9 mouse cellular contexts compared by ENCODE assay signal in genomic region chr2:71580632-71581466, GRCm38 (mm10). TPM values are rescaled to one million over a fixed set of nuclear protein-coding genes. Genes with fewer than 3 reads are reported as not detected.
DNase-seq lines count a peak whose midpoint lies in the region; ATAC-seq and TF ChIP-seq lines count a peak whose summit lies in the region.
"Had no signal": no experiment of that assay in that cellular context is flagged by ENCODE, and none has a peak within 500 bp of the region (broad histone marks: within the 10 kb centered on the region; RNA-seq: fewer than 3 reads in every experiment).

No protein-coding gene starts in this region.

- TF ChIP-seq CTCF in CH12.LX (conservative IDR thresholded peaks at IDR 0.05 in 1 of 2, IDR thresholded peaks at IDR 0.05 in 1 of 2; ENCODE audit: low read depth in 2 of 2, low read length in 2 of 2), result peak in 1 of 2 experiments; percentile 74; a peak in 2 of 4 replicates

- H3K9ac ChIP-seq in CH12.LX (ENCODE audit: insufficient read depth, low read depth), result no peak overlapping the region
- peak overlapping the region; percentile 62 for H3K9ac ChIP-seq in forebrain, embryonic 15.5 days (replicated peaks)
- peak overlapping the region; percentile 47 for H3K9ac ChIP-seq in lung, embryonic 15.5 days

- intact Hi-C loops in heart, postnatal 25 days (cut with DNase I), result no loop called here

- H3K4me1 ChIP-seq in CH12.LX (ENCODE audit: control insufficient read depth in 1 of 2, insufficient read depth in 2 of 2), result peaks cover 0 to 5% of the 10 kb centered on the region in 2 experiments; a peak in 2 of 4 replicates
- H3K4me1 ChIP-seq in forebrain, embryonic 15.5 days, result 0 out of 2 replicates have a peak, but pooled peaks cover 11% of the 10 kb centered on the region
- no peaks in the 10 kb centered on the region for H3K4me1 ChIP-seq in lung, embryonic 15.5 days

- peak; percentile 42 for DNase-seq in CH12.LX (ENCODE audit: extremely low read depth)
- peak; percentile 87 for DNase-seq in adrenal gland, postnatal 14 days
- DNase-seq in heart, postnatal 25 days (ENCODE audit: low spot score), result peak; percentile 18
- DNase-seq in layer of hippocampus, adult 18-20 months (ENCODE audit: low spot score in 2 of 2), result peak; percentile 7 to 52
- DNase-seq in thymus, postnatal 4 days, result peak; percentile 81

- peak overlapping the region; percentile 28 to 45 (median 42) for H3K4me3 ChIP-seq in CH12.LX (replicated peaks in 1 of 3; ENCODE audit: low read depth in 2 of 3, low read length in 2 of 3, poor library complexity in 1 of 3)
- H3K4me3 ChIP-seq in forebrain, embryonic 15.5 days, result peak overlapping the region; percentile 59
- peak overlapping the region; percentile 63 for H3K4me3 ChIP-seq in lung, embryonic 15.5 days

- 11% methylated on average over 50 of the region's 50 CpGs for WGBS in forebrain, embryonic 15.5 days
- 10% methylated on average over 50 of the region's 50 CpGs for WGBS in lung, embryonic 15.5 days

- H3K27me3 ChIP-seq in CH12.LX (replicated peaks), result peaks cover 11% of the 10 kb centered on the region
- H3K27me3 ChIP-seq in forebrain, embryonic 15.5 days, result no peaks in the 10 kb centered on the region
- peaks cover 14% of the 10 kb centered on the region; the same call in 1 of the 2 replicates for H3K27me3 ChIP-seq in lung, embryonic 15.5 days

- no peak overlapping the region for H3K27ac ChIP-seq in CH12.LX (ENCODE audit: insufficient read depth, low read depth)
- no peak overlapping the region for H3K27ac ChIP-seq in forebrain, embryonic 15.5 days (replicated peaks)
- H3K27ac ChIP-seq in lung, embryonic 15.5 days, result no peak overlapping the region

- dilution Hi-C loops in CH12.LX (cut with MboI; ENCODE audit: extremely low pct_ligation_motif_present, extremely low pct_unique_long_range_greater_than_20kb, low sequenced_read_pairs), result no loop called here

- TF ChIP-seq EP300 in CH12.LX (IDR thresholded peaks at IDR 0.05; ENCODE audit: low read length), result no peak

- TF ChIP-seq RAD21 in CH12.LX (IDR thresholded peaks at IDR 0.05; ENCODE audit: low read depth, low read length), result peak; percentile 69

- ATAC-seq in forebrain, embryonic 15.5 days (replicated peaks), result peak; percentile 89
- ATAC-seq in lung, embryonic 15.5 days (ENCODE audit: borderline replicate concordance, extremely low read depth, low FRiP score, low TSS enrichment), result peak; percentile 73
- peak; percentile 70 for ATAC-seq in neutrophil, adult 5-6 weeks (ENCODE audit: extremely low read depth, insufficient number of reproducible peaks, low FRiP score, poor library complexity, severe bottlenecking)

- H3K4me2 ChIP-seq in CH12.LX (ENCODE audit: insufficient read depth, low read depth, poor library complexity, severe bottlenecking), result peak overlapping the region; percentile 97
- H3K4me2 ChIP-seq in forebrain, embryonic 15.5 days (replicated peaks), result peak overlapping the region; percentile 77
- H3K4me2 ChIP-seq in lung, embryonic 15.5 days, result peak overlapping the region; percentile 97

- H3K79me2 ChIP-seq in CH12.LX (replicated peaks; ENCODE audit: control insufficient read depth, extremely low read depth, insufficient read depth, poor library complexity, severe bottlenecking), result no peaks in the 10 kb centered on the region

- in situ Hi-C loops in CH12.LX (cut with MboI; ENCODE audit: low pct_ligation_motif_present, low pct_unique_long_range_greater_than_20kb, low sequenced_read_pairs), result no loop called here

- H3K36me3 ChIP-seq in CH12.LX (replicated peaks in 1 of 2; ENCODE audit: control insufficient read depth in 1 of 2, insufficient read depth in 1 of 2, low read length in 1 of 2), result no peaks in the 10 kb centered on the region
- no peaks in the 10 kb centered on the region for H3K36me3 ChIP-seq in forebrain, embryonic 15.5 days
- H3K36me3 ChIP-seq in lung, embryonic 15.5 days, result no peaks in the 10 kb centered on the region

- peaks cover 4% of the 10 kb centered on the region for H3K9me3 ChIP-seq in CH12.LX (replicated peaks; ENCODE audit: low read length)
- H3K9me3 ChIP-seq in forebrain, embryonic 15.5 days, result no peaks in the 10 kb centered on the region
- no peaks in the 10 kb centered on the region for H3K9me3 ChIP-seq in lung, embryonic 15.5 days

- TF ChIP-seq POLR2A in CH12.LX (IDR thresholded peaks at IDR 0.05; ENCODE audit: low read depth, low read length), result no peak

TF ChIP-seq in CH12.LX, 34 proteins besides CTCF, POLR2A, EP300 and RAD21:
- TF ChIP-seq CHD1 (IDR thresholded peaks at IDR 0.05; ENCODE audit: low read depth, low read length) (no peak), KAT2A (IDR thresholded peaks at IDR 0.05; ENCODE audit: insufficient replicate concordance, low read length) (no peak), UBTF (IDR thresholded peaks at IDR 0.05; ENCODE audit: low read depth, low read length) (no peak), ETS1 (conservative IDR thresholded peaks at IDR 0.05; ENCODE audit: low read depth, low read length) (no peak), ELF1 (IDR thresholded peaks at IDR 0.05; ENCODE audit: low read depth, low read length) (no peak), SMC3 (IDR thresholded peaks at IDR 0.05; ENCODE audit: low read depth, low read length) (peak; percentile 57), CHD2 (IDR thresholded peaks at IDR 0.05; ENCODE audit: low read length) (no peak), POLR2AphosphoS2 (IDR thresholded peaks at IDR 0.05; ENCODE audit: low read depth, low read length) (no peak), BHLHE40 (IDR thresholded peaks at IDR 0.05; ENCODE audit: low read depth, low read length) (no peak), ZC3H11A (IDR thresholded peaks at IDR 0.05; ENCODE audit: low read depth, low read length) (no peak), JUND (conservative IDR thresholded peaks at IDR 0.05; ENCODE audit: low read depth, low read length) (no peak), MXI1 (IDR thresholded peaks at IDR 0.05; ENCODE audit: low read depth, low read length) (no peak), MEF2A (IDR thresholded peaks at IDR 0.05; ENCODE audit: borderline replicate concordance, low read depth, low read length) (0 out of 2 replicates have a peak, but pooled peaks have one; percentile 24), ZKSCAN1 (IDR thresholded peaks at IDR 0.05; ENCODE audit: borderline replicate concordance, low read depth, low read length) (no peak), GABPA (IDR thresholded peaks at IDR 0.05; ENCODE audit: insufficient replicate concordance, low read depth, low read length) (no peak), IRF4 (IDR thresholded peaks at IDR 0.05; ENCODE audit: low read depth, low read length) (0 out of 2 replicates have a peak, but pooled peaks have one; percentile 23)

RNA-seq across cellular contexts. Expression of gene Dlx2, which starts 34.3 kb away (rescaled TPM):
- not detected in 2 replicates for total RNA-seq in CH12.LX (2012; rRNA removed)
- total RNA-seq in CH12.LX (2014; rRNA removed), result not detected in 2 replicates
- not detected in 2 replicates for polyA plus RNA-seq in CH12.LX (2012; ENCODE audit: insufficient read length, low read depth)
- total RNA-seq in adrenal gland, postnatal 14 days (2021), result 0.19 and 0.22 TPM in 2 replicates
- 67.5 and 67.8 TPM in 2 replicates for polyA plus RNA-seq in forebrain, embryonic 15.5 days (2015; fragmentation: Nextera tagmentation; extraction: Ambion mirVana)
- not detected for total RNA-seq in heart, postnatal 25 days (2021)
- total RNA-seq in layer of hippocampus, adult 18-20 months (2021), result 1 to 10 TPM; 5.0 to 5.5 TPM
- polyA plus RNA-seq in lung, embryonic 15.5 days (2015; fragmentation: Nextera tagmentation; extraction: Ambion mirVana), result 0.15 and 0.16 TPM in 2 replicates
- not detected in 2 replicates for total RNA-seq in neutrophil, adult 5-6 weeks (2017)
- polyA plus RNA-seq: gonadal fat pad, adult 2 months had no signal

RNA-seq across cellular contexts. Expression of gene Dlx1, which starts 52.9 kb away (rescaled TPM):
- 0.17 and 0.21 TPM in 2 replicates for total RNA-seq in CH12.LX (2012; rRNA removed)
- total RNA-seq in CH12.LX (2014; rRNA removed), result 0.07 and 0.11 TPM in 2 replicates
- polyA plus RNA-seq in CH12.LX (2012; ENCODE audit: insufficient read length, low read depth), result 0.27 TPM in 1 of 2 replicates, not detected in the other
- total RNA-seq in adrenal gland, postnatal 14 days (2021), result 0.11 and 0.26 TPM in 2 replicates
- 284 and 297 TPM in 2 replicates for polyA plus RNA-seq in forebrain, embryonic 15.5 days (2015; fragmentation: Nextera tagmentation; extraction: Ambion mirVana)
- total RNA-seq in heart, postnatal 25 days (2021), result under 1 TPM; 0.14 to 0.99 TPM
- 10 to 100 TPM; 18.1 to 20.1 TPM for total RNA-seq in layer of hippocampus, adult 18-20 months (2021)
- 0.30 and 0.46 TPM in 2 replicates for polyA plus RNA-seq in lung, embryonic 15.5 days (2015; fragmentation: Nextera tagmentation; extraction: Ambion mirVana)
- 0.12 and 0.25 TPM in 2 replicates for total RNA-seq in neutrophil, adult 5-6 weeks (2017)
- polyA plus RNA-seq: gonadal fat pad, adult 2 months had no signal

Comparison
In these comparisons a context has a peak if more than half of its experiments do, and no peak if none do; other contexts are left out.
1. DNase-seq: peak in every context shown above with its lines; median percentile 87 in adrenal gland, postnatal 14 days; 81 in thymus, postnatal 4 days; 42 in CH12.LX; 30 in layer of hippocampus, adult 18-20 months; 18 in heart, postnatal 25 days.
2. RNA of gene Dlx1, which starts 52.9 kb away (total RNA-seq): 18.1 to 20.1 TPM in layer of hippocampus, adult 18-20 months; 0.14 to 0.99 TPM in heart, postnatal 25 days, 0.11 to 0.26 TPM in adrenal gland, postnatal 14 days, 0.07 to 0.21 TPM in CH12.LX and 0.12 to 0.25 TPM in neutrophil, adult 5-6 weeks; every median in the first group is over 4 times any median in the second.
3. Peak in every context shown above with its lines, with median percentiles within 50 percentile points of each other: H3K4me2 ChIP-seq, H3K4me3 ChIP-seq and ATAC-seq.